Mouse (Mus musculus) liver, embryonic 14.5 days (tissue): ENCODE results near the gene Rdh16f2. TPM values are rescaled to one million over a fixed set of nuclear protein-coding genes. Genes with fewer than 3 reads are reported as not detected.
"Not testable (repeated sequence)": the region's sequence is repeated elsewhere in the genome, so short reads cannot be mapped to it uniquely, and the experiment has no call there.

ENCODE experiments used
- ATAC-seq: fragments of 200-750 bp; cut with Nextera tagmentation; 2 replicates; pipeline ENCODE4 v1.8.0; 2017; ENCODE audit warnings: moderate number of reproducible peaks, mild to moderate bottlenecking, moderate library complexity; ENCODE audit not compliant: insufficient read depth
- DNase-seq, 3 experiments: peaks; one replicate each; pipeline ENCODE4 v3.0.0-alpha.2; 2012 to 2013; ENCODE audit warnings: low read depth in 3 of 3, low spot score in 3 of 3
- H3K27ac ChIP-seq: fragments of 300-500 bp; sonication (generic); 2 replicates; pipeline ENCODE4 v1.5.1; 2014; ENCODE audit warnings: moderate library complexity, mild to moderate bottlenecking, control low read depth, inconsistent platforms
- H3K27me3 ChIP-seq: fragments of 300-500 bp; sonication (generic); 2 replicates; pipeline ENCODE4 v1.6.1; 2014; ENCODE audit warnings: mild to moderate bottlenecking, low read length, moderate library complexity; ENCODE audit not compliant: control insufficient read depth, insufficient read depth
- H3K36me3 ChIP-seq: fragments of 300-500 bp; sonication (generic); replicated peaks from 2 replicates; pipeline ENCODE4 v1.6.1; 2014; ENCODE audit warnings: low read depth; ENCODE audit not compliant: control insufficient read depth, insufficient read depth
- H3K4me1 ChIP-seq, 2 experiments: fragments of 200-500 bp in 1 of 2; fragments of 300-500 bp in 1 of 2; sonication (generic) in 1 of 2; replicated peaks; 2 replicates each; pipeline ENCODE4 v1.6.1; 2012 to 2014; ENCODE audit warnings: antibody characterized with exemption in 1 of 2, inconsistent platforms in 1 of 2, low read length in 1 of 2; ENCODE audit not compliant: control insufficient read depth in 2 of 2, insufficient read depth in 2 of 2
- H3K4me2 ChIP-seq: fragments of 300-500 bp; sonication (generic); 2 replicates; pipeline ENCODE4 v1.6.1; 2014; ENCODE audit warnings: low read depth, mild to moderate bottlenecking, control low read depth, moderate library complexity
- H3K4me3 ChIP-seq, 2 experiments: fragments of 200-500 bp in 1 of 2; fragments of 300-500 bp in 1 of 2; sonication (generic) in 1 of 2; 2 replicates each; pipeline ENCODE4 v1.5.1; 2012 to 2014; ENCODE audit warnings: low read depth in 2 of 2, low read length in 2 of 2, mild to moderate bottlenecking in 2 of 2, control low read depth in 1 of 2, inconsistent platforms in 1 of 2, moderate library complexity in 1 of 2; ENCODE audit not compliant: insufficient read depth in 1 of 2
- H3K9ac ChIP-seq: fragments of 300-500 bp; sonication (generic); replicated peaks from 2 replicates; pipeline ENCODE4 v1.6.1; 2014; ENCODE audit warnings: mild to moderate bottlenecking, control low read depth, moderate library complexity
- H3K9me3 ChIP-seq: fragments of 300-500 bp; sonication (generic); 2 replicates; pipeline ENCODE4 v1.6.1; 2016; ENCODE audit warnings: low read length, mixed read lengths; ENCODE audit not compliant: control insufficient read depth
- CTCF ChIP-seq: IDR thresholded peaks from 2 replicates; pipeline ENCODE4 v1.5.1; 2016; ENCODE audit warnings: antibody characterized with exemption, low read depth, control low read depth
- EP300 ChIP-seq: IDR thresholded peaks from 2 replicates; pipeline ENCODE4 v1.6.1; 2016; ENCODE audit warnings: antibody characterized with exemption, low read depth
- WGBS: fragments of 180-500 bp; shearing (Covaris S2); extraction: QIAGEN DNeasy Blood & Tissue Kit; methylation state at CpG from one replicate; pipeline ENCODE4 v1.1.7; 2014; ENCODE audit not compliant: insufficient replicate concordance; 5-methylcytosine and 5-hydroxymethylcytosine counted together
- polyA plus RNA-seq, 2 experiments: library from polyadenylated mRNA; depleted of rRNA in 1 of 2; stranded (reverse) in 1 of 2; unstranded in 1 of 2; fragments of >200 nt; fragmentation: Nextera tagmentation in 1 of 2; extraction: Ambion mirVana in 1 of 2; gene quantifications; 2 replicates each; pipeline versions ENCODE4 v1.2.1 to v1.2.3; 2012 to 2014

Rdh16f2 gene
- polyA plus RNA-seq, 2 experiments = 0.08 to 0.09 TPM

DNA sequence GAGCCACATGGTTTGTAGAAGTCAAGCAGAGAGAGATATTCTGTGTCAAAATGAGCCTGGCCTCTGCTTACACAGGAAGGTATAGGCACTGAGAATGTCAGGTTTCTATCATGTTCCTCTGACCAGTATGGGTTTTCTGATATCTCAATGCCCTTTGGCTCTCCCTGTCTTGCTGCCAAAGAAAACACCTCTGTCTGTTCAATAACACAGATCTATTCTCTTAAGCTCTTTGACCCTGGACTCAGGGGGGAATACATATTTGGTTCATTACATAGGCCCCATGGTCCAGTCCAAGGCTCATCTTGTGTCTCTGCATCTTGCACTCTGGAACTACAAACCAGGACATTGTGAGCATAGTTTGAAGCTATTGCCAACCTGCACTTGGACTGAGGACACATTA lies 22.3 kb downstream of the Rdh16f2 start, which contains the start of gene Rdh7:
Gene Rdh7, minus strand, starts transcription at position 213 of the 400 bp plus-strand sequence.
- H3K36me3 ChIP-seq = no peaks in the 10 kb centered on the region
- H3K27ac ChIP-seq = no peak within 1 kb of the TSS
- no peaks in the 10 kb centered on the region for H3K9me3 ChIP-seq
- H3K27me3 ChIP-seq = no peaks in the 10 kb centered on the region
- H3K4me3 ChIP-seq = no peak within 1 kb of the TSS
- no peak for TF ChIP-seq CTCF
- ATAC-seq (no peak), DNase-seq (no peak)
- H3K4me2 ChIP-seq = no peak within 1 kb of the TSS
- 0 out of 4 replicates have a peak, but pooled peaks cover 0 to 3% of the 10 kb centered on the region in 2 experiments for H3K4me1 ChIP-seq
- H3K9ac ChIP-seq = no peak within 1 kb of the TSS

DNA sequence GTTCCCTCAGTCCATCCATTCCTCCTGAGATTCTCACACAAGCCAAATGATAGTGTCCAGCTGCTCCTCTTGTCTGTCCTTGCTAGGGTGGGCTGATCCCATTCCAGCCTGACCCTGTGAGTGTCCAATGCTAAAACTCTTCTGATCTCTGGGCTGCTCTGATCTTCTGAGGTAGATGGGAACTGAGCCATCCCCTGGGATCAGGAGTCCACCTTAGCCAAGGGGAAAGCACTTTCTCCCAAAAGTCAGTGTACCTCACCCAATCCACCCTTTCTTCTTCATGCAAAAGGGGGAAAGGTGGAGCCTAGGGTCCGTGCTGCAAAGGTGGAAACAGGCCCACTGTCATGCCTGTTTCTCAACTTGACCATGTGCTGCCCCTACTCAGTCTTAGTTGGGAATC lies 25.2 kb downstream of the Rdh16f2 start:
- Histone ChIP-seq H3K9ac (no peak overlapping the region), H3K36me3 (no peaks in the 10 kb centered on the region), H3K4me3 (no peak overlapping the region), H3K4me1 (peaks cover 0 to 14% of the 10 kb centered on the region in 2 experiments; a peak in 2 of 4 replicates), H3K9me3 (no peaks in the 10 kb centered on the region), H3K4me2 (no peak overlapping the region), H3K27ac (no peak overlapping the region), H3K27me3 (no peaks in the 10 kb centered on the region)
- ATAC-seq (no peak), DNase-seq (no peak)
- no peak for TF ChIP-seq EP300
- TF ChIP-seq CTCF = no peak
- 46% methylated on average over 1 of the region's 1 CpGs for WGBS

DNA sequence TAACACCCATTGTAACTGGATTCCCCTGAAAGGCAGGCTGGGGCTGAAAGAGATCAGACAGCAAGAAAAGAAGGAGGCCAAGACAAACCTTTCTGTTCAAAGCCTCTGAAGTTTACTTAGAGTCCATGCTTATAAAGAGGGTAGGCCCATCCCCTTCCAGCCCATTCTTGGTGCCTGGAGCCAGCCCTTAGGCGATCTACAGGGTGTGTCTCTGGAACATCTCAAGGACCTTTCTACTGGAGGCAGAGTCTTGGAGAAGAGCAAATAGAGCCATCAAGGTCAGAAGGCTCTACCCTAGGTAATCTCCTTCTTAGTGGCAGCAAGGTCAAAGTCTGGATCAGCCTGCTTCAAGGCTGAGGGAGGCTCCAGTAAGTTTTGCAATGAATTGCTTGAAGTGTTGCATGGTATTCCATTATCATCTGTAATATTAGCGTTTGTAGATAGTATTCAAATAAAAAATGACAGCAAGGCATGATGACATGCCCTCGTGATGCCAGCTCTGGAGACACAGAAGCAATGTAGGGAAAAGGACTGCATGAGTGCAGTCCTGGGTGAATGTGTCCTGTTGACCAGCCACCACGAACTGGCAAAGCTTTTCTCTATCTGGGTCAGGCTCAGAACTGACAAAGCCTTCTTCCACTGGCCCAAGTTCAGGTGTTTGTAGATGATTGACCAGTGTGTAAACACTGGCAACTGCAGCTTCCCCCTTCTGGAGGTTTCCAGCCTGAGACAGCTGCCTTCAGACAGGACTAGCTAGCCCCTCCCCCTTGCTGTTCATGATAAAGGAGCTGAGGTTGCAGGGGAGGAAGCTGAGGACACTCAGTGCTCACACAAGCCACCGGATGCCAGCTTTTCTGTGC lies 27.1 kb downstream of the Rdh16f2 start:
- not testable (repeated sequence) for H3K9me3 ChIP-seq, H3K27me3 ChIP-seq, H3K4me2 ChIP-seq, H3K4me3 ChIP-seq, H3K27ac ChIP-seq, DNase-seq, H3K36me3 ChIP-seq, H3K9ac ChIP-seq
- ATAC-seq = peak; percentile 59; the same call in 1 of the 2 replicates
- 33% methylated on average over 5 of the region's 5 CpGs for WGBS
- peaks cover 0 to 14% of the 10 kb centered on the region in 2 experiments; a peak in 2 of 4 replicates for H3K4me1 ChIP-seq

DNA sequence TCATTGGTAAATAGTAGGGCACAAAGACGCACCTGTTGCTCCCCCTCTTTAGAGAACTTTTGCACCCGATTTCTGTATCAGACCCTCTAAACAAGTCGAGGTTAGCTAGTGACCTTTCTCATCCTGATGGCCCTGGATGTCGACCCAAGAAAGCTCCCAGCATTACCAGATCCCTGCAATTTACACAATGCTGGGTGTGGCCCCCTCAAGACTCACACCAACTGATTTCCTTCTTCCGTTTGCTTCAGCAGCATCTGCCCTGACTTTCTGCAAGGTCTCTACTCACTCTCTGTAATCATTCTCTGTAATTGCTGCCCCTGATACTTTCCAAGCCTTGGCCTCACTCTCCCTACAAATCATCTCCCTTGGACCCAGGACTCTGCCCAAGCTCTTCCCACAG lies 30.4 kb downstream of the Rdh16f2 start:
- Histone ChIP-seq H3K4me3 (no peak overlapping the region), H3K27me3 (no peaks in the 10 kb centered on the region), H3K9ac (no peak overlapping the region), H3K36me3 (no peaks in the 10 kb centered on the region), H3K9me3 (no peaks in the 10 kb centered on the region), H3K27ac (no peak overlapping the region), H3K4me1 (peaks cover 0 to 12% of the 10 kb centered on the region in 2 experiments; a peak in 2 of 4 replicates), H3K4me2 (no peak overlapping the region)
- TF ChIP-seq CTCF (no peak), EP300 (no peak)
- WGBS = 41% methylated on average over 5 of the region's 5 CpGs
- DNase-seq = no peak
- ATAC-seq = no peak

DNA sequence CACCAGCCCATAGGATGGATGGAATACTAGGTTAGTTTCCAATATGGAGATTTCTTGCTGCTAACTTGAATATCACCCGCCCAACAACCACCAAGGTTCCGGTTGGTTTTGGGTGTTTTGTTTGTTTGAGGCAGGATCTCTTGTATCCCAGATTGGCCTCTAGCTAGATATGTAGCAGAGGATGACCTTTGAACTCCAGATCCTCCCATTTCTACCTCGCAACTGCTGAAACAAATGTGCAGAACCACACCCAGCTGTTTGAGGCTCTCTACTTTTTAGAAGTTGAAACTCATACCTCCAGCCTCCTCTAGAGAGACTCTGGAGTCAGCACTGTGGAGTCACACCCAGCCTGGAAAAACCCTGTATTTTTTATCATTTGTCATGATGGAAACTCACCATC lies 31.2 kb downstream of the Rdh16f2 start:
- Histone ChIP-seq H3K9ac (no peak overlapping the region), H3K4me1 (peaks cover 0 to 12% of the 10 kb centered on the region in 2 experiments; a peak in 2 of 4 replicates), H3K4me2 (no peak overlapping the region), H3K27ac (no peak overlapping the region), H3K27me3 (no peaks in the 10 kb centered on the region), H3K4me3 (no peak overlapping the region), H3K36me3 (no peaks in the 10 kb centered on the region), H3K9me3 (no peaks in the 10 kb centered on the region)
- TF ChIP-seq EP300 (no peak), CTCF (no peak)
- ATAC-seq = no peak
- DNase-seq = no peak
- WGBS = 62% methylated on average over 3 of the region's 3 CpGs
